Mouse (Mus musculus): Measurements from ENCODE around the gene Slc35c1. TPM values are rescaled to one million over a fixed set of nuclear protein-coding genes. Genes with fewer than 3 reads are reported as not detected.

The Slc35c1 gene
- polyA plus RNA-seq, 1 experiment: 14.7 TPM

GRCm38 (mm10) chr2:92421723-92422387 lies 38.5 kb downstream of the Slc35c1 start:
- no peak for DNase-seq (ENCODE audit: extremely low spot score in 1 of 2, low spot score in 1 of 2)

DNA sequence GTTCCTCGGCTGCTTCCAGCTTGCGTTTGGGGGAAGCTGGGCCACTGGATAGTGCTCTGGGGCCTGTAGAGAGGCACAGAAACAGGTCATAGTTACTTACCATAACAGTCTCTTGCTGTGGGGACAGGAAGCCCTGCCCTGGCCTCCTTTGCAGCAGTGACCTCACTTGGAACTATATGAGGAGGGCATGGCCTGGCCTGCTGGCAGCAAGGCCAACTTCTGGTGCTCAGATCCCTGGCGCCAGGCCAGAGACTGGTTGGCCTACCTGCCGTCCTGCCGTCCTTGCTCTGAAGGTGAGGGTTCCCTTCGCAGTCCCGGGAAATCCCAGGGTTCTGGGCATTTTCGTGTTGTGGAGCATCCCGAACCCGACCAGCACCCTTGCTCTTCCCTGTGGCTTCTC lies 48.6 kb downstream of the Slc35c1 start:
- no peak for DNase-seq (ENCODE audit: extremely low spot score in 1 of 2, low spot score in 1 of 2)

DNA sequence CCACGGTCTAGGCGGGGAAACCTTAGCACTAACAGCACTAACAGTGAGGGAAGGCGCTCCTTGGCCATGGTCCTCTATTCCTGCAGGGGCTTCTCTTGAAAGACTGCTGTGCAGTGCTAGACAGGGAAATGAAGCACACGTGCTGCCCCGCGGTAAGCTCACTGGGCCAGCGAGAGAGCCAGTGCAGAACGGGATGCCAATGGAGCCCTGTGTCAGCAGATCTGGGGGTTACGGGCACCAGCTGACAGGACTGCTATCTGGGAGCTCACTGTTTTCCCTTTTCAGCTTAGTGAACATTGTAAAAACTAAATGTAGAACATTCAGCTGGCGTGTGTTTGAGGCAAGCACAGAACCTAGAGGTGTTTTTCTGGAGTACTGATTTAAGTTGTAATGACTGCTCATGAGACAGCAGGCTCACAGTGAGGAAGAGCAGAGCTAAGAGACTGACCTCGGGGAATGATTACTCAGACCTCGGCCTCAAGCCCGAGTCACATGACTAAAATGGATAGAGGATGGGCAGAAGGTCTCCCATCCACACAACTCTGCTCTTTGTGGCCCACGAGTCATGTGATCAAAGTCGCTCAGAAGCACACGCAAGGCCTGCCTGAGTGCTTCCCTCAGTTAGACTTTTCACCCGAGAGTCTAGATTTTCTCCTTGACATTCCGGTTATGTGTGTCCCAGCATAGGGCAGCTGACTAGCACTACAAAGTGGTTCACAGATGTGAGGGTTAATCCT lies 51.9 kb downstream of the Slc35c1 start:
- no peak for DNase-seq (ENCODE audit: extremely low spot score in 1 of 2, low spot score in 1 of 2)

DNA sequence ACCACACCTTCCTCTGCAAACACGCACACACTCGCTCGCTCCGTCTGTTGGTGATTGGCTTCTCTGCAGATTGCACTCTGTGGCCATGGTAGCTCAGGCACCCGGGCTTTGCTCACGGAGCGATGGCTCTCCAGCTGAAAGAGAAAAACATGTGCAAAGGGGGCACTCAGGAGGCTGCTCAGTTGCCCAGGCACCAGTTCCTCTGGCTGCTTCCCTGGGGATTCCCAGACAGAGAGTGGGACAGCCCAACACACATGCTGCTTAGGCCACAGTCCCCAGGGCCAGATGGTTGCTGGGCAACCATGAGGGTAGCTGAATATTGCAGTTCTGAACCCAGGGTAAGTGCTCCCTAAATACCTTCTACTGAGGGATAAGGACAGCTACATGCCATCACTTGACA lies 54.7 kb downstream of the Slc35c1 start:
- DNase-seq (ENCODE audit: extremely low spot score in 1 of 2, low spot score in 1 of 2): no peak

DNA sequence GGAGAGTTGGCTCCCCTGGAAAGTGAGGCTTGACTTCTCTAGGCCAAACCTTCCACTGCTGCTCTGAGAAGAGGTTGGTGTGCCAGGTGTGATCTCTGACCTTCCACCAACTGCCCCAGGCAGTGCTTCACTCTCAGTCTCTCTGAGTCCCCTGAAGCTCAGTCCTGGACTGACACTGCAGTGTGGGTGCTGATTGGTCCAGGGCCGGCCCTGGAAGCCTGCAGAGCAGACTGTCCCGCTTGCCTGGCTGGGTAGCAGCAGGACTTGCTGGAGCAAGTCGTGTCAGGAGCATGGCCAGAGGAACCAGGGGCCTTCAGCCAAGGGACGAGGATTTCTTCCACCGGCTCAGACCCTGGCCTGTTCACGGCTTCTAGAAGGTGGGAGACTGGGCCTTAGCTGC lies 55.6 kb downstream of the Slc35c1 start:
- no peak for DNase-seq (ENCODE audit: extremely low spot score in 1 of 2, low spot score in 1 of 2)

- DNase-seq (ENCODE audit: extremely low spot score in 1 of 2, low spot score in 1 of 2): no peak
Measured at GRCm38 (mm10) chr2:92403776-92404319, 56.5 kb downstream of the Slc35c1 start.

Other genes starting within 250 kb of the Slc35c1 start
- 42.4 and 46.2 TPM in 2 replicates for gene Pex16, start 85.9 kb downstream of the Slc35c1 start, polyA plus RNA-seq (2012; rRNA removed)
- 0.50 and 0.66 TPM in 2 replicates for gene Large2, start 85.7 kb downstream of the Slc35c1 start, polyA plus RNA-seq (2012; rRNA removed)
- gene 1700029I15Rik, start 78.0 kb downstream of the Slc35c1 start, polyA plus RNA-seq (2012; rRNA removed): 6.9 and 7.5 TPM in 2 replicates
- 288 and 299 TPM in 2 replicates for gene Mapk8ip1, start 59.3 kb downstream of the Slc35c1 start, polyA plus RNA-seq (2012; rRNA removed)
- gene Cry2, start 26.5 kb downstream of the Slc35c1 start, polyA plus RNA-seq (2012; rRNA removed): 94.1 and 100 TPM in 2 replicates
- gene Chst1, start 139.2 kb upstream of the Slc35c1 start, polyA plus RNA-seq (2012; rRNA removed): 229 and 239 TPM in 2 replicates